Mouse (Mus musculus) small intestine, adult 2 months (tissue): ENCODE data around the gene Cyp2b13. TPM values are rescaled to one million over a fixed set of nuclear protein-coding genes. Genes with fewer than 3 reads are reported as not detected.
"Not testable (repeated sequence)": the region's sequence is repeated elsewhere in the genome, so short reads cannot be mapped to it uniquely, and the experiment has no call there.

Experiments
- H3K27ac ChIP-seq: fragments of 200-500 bp; 2 replicates; pipeline ENCODE4 v1.5.1; 2012; ENCODE audit warnings: low read depth, low read length, control low read depth, inconsistent platforms; ENCODE audit not compliant: insufficient read depth
- H3K27me3 ChIP-seq: fragments of 200-500 bp; 2 replicates; pipeline ENCODE4 v1.6.1; 2012; ENCODE audit warnings: mild to moderate bottlenecking, moderate library complexity, low read length, inconsistent platforms; ENCODE audit not compliant: control insufficient read depth, insufficient read depth
- H3K36me3 ChIP-seq: fragments of 200-500 bp; 2 replicates; pipeline ENCODE4 v1.6.1; 2012; ENCODE audit warnings: mild to moderate bottlenecking, low read length, control low read depth, inconsistent platforms; ENCODE audit not compliant: control insufficient read depth, insufficient read depth
- H3K4me1 ChIP-seq: fragments of 200-500 bp; 2 replicates; pipeline ENCODE4 v1.6.1; 2012; ENCODE audit warnings: low read length, inconsistent platforms, mixed read lengths; ENCODE audit not compliant: control insufficient read depth, insufficient read depth, insufficient read length
- H3K4me3 ChIP-seq: fragments of 200-500 bp; 2 replicates; pipeline ENCODE4 v1.5.1; 2012; ENCODE audit warnings: low read depth, mild to moderate bottlenecking, control low read depth, inconsistent platforms, low read length, moderate library complexity
- CTCF ChIP-seq: fragments of 200-500 bp; IDR thresholded peaks from 2 replicates; pipeline ENCODE4 v1.5.1; 2012; ENCODE audit warnings: low read depth, mild to moderate bottlenecking, control low read depth, inconsistent platforms, low read length, moderate library complexity, mixed read lengths; ENCODE audit not compliant: insufficient replicate concordance, insufficient read length; ENCODE audit errors: extremely low read depth
- POLR2A ChIP-seq: fragments of 200-500 bp; IDR thresholded peaks from 2 replicates; pipeline ENCODE4 v1.6.1; 2012; ENCODE audit warnings: low read depth, mild to moderate bottlenecking, control low read depth, inconsistent platforms, low read length, moderate library complexity
- WGBS: fragments of 180-500 bp; shearing (Covaris S2); methylation state at CpG from one replicate; pipeline ENCODE4 v1.1.7; 2018; 5-methylcytosine and 5-hydroxymethylcytosine counted together
- polyA plus RNA-seq: library from polyadenylated mRNA; depleted of rRNA; stranded (reverse); fragments of >200 nt; gene quantifications from 2 replicates; pipeline ENCODE4 v1.2.3, GENCODE M21; 2012; rRNA removed

Gene Cyp2b13
- 0.67 TPM in 1 of 2 replicates, not detected in the other for polyA plus RNA-seq

DNA sequence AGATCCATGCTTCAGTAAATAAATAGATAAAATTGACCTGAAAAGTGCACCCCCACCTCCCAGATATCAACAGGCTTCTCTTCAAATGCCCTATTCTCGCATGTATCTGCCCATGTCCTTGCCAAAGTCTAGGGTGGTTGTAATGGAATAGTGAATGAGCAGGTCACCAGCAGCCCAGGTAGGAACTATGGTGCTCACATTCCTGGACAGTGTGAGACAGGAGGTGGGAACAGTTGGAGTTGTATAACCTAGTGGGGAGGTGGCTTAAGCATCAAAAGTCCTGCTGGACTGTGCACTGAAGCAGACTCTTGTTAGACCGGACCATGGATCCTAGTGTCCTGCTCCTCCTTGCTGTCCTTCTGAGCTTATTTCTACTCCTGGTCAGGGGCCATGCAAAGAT lies at the start of gene Cyp2b13:
Cyp2b13 (plus strand) TSS at position 301 of the 400 bp plus-strand sequence.
- H3K4me1 ChIP-seq, H3K27ac ChIP-seq, H3K4me3 ChIP-seq, H3K36me3 ChIP-seq, H3K27me3 ChIP-seq: not testable (repeated sequence)
- 45% methylated on average over 1 of the region's 2 CpGs for WGBS

DNA sequence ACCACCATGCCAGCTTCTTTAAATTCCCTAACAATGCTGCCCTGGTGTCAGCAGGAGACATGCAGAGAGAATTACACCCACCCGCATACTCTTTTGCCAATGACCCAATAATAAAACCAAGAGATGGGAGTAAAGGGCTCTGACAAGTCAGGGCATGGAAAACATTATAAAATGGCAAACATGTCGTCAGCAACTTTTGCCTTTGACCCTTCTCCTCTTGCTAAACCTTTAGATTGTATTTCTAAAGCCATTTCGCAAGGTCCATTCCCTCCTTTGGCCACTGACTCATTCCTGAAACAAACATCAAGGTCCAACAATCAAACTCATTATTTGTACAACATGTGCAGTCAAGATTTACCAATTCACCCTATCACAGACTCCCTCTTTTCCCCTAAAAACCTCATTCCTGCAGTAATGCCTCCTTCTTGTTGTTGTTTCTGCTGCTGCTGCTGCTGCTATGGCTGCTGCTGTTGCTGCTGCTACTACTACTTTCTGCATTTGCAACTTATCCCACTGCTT lies 41.4 kb upstream of the Cyp2b13 start:
- 75% methylated on average over 1 of the region's 3 CpGs for WGBS
- not testable (repeated sequence) for H3K27me3 ChIP-seq, H3K4me3 ChIP-seq, H3K27ac ChIP-seq, H3K36me3 ChIP-seq, H3K4me1 ChIP-seq

DNA sequence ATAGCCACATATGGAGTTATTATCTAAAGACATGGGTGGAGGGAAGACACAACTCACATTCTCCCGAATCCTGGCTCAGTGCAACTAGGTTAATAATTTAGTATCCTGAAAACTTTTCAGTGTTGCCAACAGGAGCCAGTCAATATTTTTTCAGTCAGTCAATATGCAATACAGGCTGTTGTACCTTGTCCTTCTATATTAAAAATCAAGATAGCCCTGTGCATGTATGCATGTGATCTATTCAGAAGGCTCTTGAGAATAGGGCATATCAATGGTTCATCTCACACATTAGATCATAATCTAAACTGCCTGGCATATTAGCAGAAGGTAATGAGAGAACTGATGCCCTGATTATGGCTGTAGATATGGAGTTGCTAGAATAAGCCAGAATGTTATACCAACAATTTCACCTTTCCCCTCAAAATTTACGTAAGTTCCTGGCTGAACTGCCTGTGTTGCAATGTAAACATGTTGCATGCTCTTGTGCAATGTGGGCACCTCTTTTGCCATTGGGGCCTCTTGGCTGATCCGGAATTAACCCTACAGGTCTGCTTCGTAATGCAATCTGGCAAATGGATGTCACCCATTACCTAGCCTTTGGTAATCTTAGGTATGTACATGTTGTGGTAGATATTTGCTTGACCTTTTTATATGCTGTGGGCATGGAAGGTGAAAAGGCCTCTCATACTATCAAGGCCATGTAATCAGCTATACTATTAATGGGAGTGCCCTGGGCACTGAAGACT lies 6.2 kb upstream of the Cyp2b13 start:
- not testable (repeated sequence) for H3K27me3 ChIP-seq, H3K36me3 ChIP-seq, H3K27ac ChIP-seq, H3K4me1 ChIP-seq, H3K4me3 ChIP-seq
- WGBS, result 86% methylated on average over 4 of the region's 4 CpGs

DNA sequence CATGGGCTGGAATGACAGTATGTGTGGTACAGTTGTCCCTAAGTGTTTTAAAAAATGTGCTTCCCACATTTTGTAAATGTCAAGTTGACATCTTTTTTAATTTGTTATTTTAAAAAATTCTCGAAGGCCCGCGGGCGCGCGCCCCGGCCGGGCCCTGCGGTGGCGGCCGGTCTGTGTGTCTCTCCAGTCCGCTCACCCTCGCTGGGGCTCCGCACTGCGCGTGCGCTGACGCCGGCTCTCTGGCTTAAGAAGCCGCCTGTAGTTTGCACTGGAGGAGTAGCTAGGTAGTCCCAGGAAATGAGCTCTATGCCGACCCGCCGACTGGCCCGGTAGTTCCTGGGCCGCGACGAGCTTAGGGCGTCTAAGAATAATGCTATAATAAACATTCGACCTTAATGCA lies 10.4 kb downstream of the Cyp2b13 start:
- 45% methylated on average over 29 of the region's 29 CpGs for whole genome bisulfite sequencing
- not testable (repeated sequence) for H3K4me1 ChIP-seq, H3K27ac ChIP-seq, H3K27me3 ChIP-seq, H3K36me3 ChIP-seq, H3K4me3 ChIP-seq

DNA sequence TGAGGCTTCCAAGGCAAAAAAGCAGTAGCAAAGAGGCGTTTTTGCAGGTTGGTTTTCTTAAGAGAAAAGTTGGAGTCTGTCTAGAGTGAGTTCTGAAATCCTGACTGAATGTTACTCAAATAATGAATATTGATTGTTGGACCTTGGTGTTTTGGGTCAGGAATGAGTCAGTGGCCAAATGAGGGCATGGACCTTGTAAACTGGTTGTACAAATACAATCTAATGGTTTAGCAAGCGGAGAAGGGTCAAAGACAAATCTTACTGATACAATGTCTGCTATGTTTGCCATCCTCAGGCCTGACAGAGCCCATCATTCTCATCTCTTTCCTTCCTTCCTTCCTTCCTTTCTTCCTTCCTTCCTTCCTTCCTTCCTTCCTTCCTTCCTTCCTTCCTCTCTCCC lies 21.3 kb downstream of the Cyp2b13 start:
- WGBS, result 42% methylated on average over 2 of the region's 2 CpGs
- Histone ChIP-seq H3K27ac (no peak overlapping the region), H3K27me3 (no peaks in the 10 kb centered on the region), H3K4me1 (no peaks in the 10 kb centered on the region), H3K4me3 (no peak overlapping the region), H3K36me3 (no peaks in the 10 kb centered on the region)
- TF ChIP-seq CTCF (no peak), POLR2A (no peak)

DNA sequence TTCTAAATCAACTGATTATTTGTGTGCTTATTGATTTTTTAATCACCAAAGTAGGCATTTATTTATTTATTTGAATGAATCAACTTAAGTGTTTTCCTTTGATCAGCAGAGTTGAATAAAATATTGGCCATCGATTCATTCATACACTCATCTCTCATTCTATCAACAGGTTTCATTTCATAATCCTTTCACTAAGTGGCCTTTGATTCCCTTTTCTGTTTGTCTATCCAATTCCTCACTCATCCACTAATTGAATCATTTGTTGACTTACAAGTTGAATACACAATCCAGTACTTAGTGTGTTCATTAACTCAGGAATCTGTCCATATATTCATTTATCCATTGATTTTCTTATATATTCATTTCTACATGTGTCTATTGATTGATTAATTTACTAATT lies 26.1 kb downstream of the Cyp2b13 start:
- WGBS, result 92% methylated on average over 1 of the region's 1 CpGs
- H3K36me3 ChIP-seq, result no peaks in the 10 kb centered on the region
- no peaks in the 10 kb centered on the region for H3K4me1 ChIP-seq
- H3K4me3 ChIP-seq, result no peak overlapping the region
- no peaks in the 10 kb centered on the region for H3K27me3 ChIP-seq
- H3K27ac ChIP-seq, result no peak overlapping the region
- no peak for TF ChIP-seq CTCF
- no peak for TF ChIP-seq POLR2A

DNA sequence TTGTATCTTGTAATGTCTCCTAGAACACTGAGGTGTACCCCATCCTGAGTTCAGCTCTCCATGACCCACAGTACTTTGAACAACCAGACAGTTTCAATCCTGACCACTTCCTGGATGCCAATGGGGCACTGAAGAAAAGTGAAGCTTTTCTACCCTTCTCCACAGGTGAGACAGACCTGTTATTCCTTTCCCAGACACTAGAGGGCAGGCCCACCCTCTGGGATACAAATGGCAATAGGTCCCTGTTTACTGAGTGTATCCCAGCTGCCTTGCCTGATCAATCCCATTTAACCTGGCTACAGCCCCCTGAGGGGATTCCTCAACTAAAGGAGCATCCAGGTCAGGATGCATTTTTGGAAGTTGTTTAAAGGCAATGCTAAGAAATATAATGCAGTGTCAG lies 27.3 kb downstream of the Cyp2b13 start:
- not testable (repeated sequence) for H3K4me1 ChIP-seq, H3K36me3 ChIP-seq, H3K27ac ChIP-seq, H3K27me3 ChIP-seq, H3K4me3 ChIP-seq

DNA sequence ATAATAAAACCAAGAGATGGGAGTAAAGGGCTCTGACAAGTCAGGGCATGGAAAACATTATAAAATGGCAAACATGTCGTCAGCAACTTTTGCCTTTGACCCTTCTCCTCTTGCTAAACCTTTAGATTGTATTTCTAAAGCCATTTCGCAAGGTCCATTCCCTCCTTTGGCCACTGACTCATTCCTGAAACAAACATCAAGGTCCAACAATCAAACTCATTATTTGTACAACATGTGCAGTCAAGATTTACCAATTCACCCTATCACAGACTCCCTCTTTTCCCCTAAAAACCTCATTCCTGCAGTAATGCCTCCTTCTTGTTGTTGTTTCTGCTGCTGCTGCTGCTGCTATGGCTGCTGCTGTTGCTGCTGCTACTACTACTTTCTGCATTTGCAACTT lies 78.3 kb downstream of the Cyp2b13 start:
- not testable (repeated sequence) for H3K36me3 ChIP-seq, H3K4me3 ChIP-seq, H3K4me1 ChIP-seq, H3K27me3 ChIP-seq, H3K27ac ChIP-seq
- WGBS, result no CpG with 5 or more reads among the region's 2 CpGs

DNA sequence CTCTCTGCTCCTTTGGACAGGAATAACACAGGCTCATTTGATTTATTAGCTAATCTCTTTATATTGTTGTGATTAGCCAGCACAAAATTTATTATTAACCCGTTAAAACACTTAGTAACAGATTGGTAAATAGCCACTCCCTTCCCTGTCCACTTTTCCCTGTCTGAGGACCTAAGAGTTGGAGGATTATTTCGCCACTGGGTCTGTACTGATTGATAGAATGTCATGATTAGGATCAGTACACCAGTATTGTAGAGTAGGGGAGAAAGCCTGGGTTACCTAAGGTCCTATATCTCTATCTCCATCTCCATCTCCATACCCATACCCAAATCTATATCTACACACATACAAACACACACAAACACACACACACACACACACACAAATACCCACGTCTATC lies 82.4 kb downstream of the Cyp2b13 start:
- 38% methylated on average over 1 of the region's 3 CpGs for WGBS
- H3K27me3 ChIP-seq, H3K27ac ChIP-seq, H3K4me1 ChIP-seq, H3K36me3 ChIP-seq, H3K4me3 ChIP-seq: not testable (repeated sequence)
